Mouse (Mus musculus) cortical plate, adult 2 months (tissue): ENCODE data around the gene Atl3. TPM values are rescaled to one million over a fixed set of nuclear protein-coding genes. Genes with fewer than 3 reads are reported as not detected.
A peak's percentile ranks its signal among the peaks of the same experiment; 100 is the strongest.

Source experiments
- H3K27ac ChIP-seq: fragments of 200-500 bp; 2 replicates; pipeline ENCODE4 v1.5.1; 2012; ENCODE audit warnings: low read length, control low read depth, inconsistent platforms; ENCODE audit not compliant: insufficient read depth
- H3K4me1 ChIP-seq: fragments of 200-500 bp; 2 replicates; pipeline ENCODE4 v1.6.1; 2011; ENCODE audit warnings: low read length; ENCODE audit not compliant: control insufficient read depth, insufficient read depth
- H3K4me3 ChIP-seq: fragments of 200-500 bp; 2 replicates; pipeline ENCODE4 v1.5.1; 2011; ENCODE audit warnings: mild to moderate bottlenecking, low read length, control low read depth; ENCODE audit not compliant: insufficient read depth
- CTCF ChIP-seq: fragments of 200-500 bp; IDR thresholded peaks from 2 replicates; pipeline ENCODE4 v1.5.1; 2011; ENCODE audit warnings: mild to moderate bottlenecking, control low read depth, low read length; ENCODE audit not compliant: insufficient read depth; ENCODE audit errors: extremely low read depth
- POLR2A ChIP-seq: fragments of 200-500 bp; IDR thresholded peaks from 2 replicates; pipeline ENCODE4 v1.6.1; 2011; ENCODE audit warnings: mild to moderate bottlenecking, low read length, control low read depth; ENCODE audit not compliant: insufficient read depth; ENCODE audit errors: extremely low read depth
- polyA plus RNA-seq: library from polyadenylated mRNA; depleted of rRNA; stranded (reverse); fragments of >200 nt; gene quantifications from 2 replicates; pipeline ENCODE4 v1.2.3, GENCODE M21; 2012

The Atl3 gene
- polyA plus RNA-seq, 1 experiment, result 19.4 TPM

- Histone ChIP-seq H3K4me3 (no peak overlapping the region), H3K27ac (no peak overlapping the region), H3K4me1 (no peaks in the 10 kb centered on the region)
- TF ChIP-seq CTCF (no peak), POLR2A (no peak)
These were observed 29.5 kb downstream of the Atl3 start for GRCm38 (mm10) chr19:7523292-7523691.

- no peak overlapping the region for H3K27ac ChIP-seq
- no peak overlapping the region for H3K4me3 ChIP-seq
- TF ChIP-seq CTCF, result no peak
- no peak for TF ChIP-seq POLR2A
- H3K4me1 ChIP-seq, result no peaks in the 10 kb centered on the region
These were observed 29.9 kb downstream of the Atl3 start for GRCm38 (mm10) chr19:7523781-7524180.

- TF ChIP-seq POLR2A (no peak), CTCF (no peak)
- Histone ChIP-seq H3K27ac (no peak overlapping the region), H3K4me1 (peaks cover 1% of the 10 kb centered on the region; the same call in 1 of the 2 replicates), H3K4me3 (no peak overlapping the region)
These were observed 31.0 kb downstream of the Atl3 start for GRCm38 (mm10) chr19:7524879-7525278.

- TF ChIP-seq POLR2A, result no peak
- peak; percentile 75; the same call in 1 of the 2 replicates for TF ChIP-seq CTCF
- no peak overlapping the region for H3K4me3 ChIP-seq
- H3K4me1 ChIP-seq, result peaks cover 1% of the 10 kb centered on the region; the same call in 1 of the 2 replicates
- H3K27ac ChIP-seq, result no peak overlapping the region
These were observed 35.0 kb downstream of the Atl3 start for GRCm38 (mm10) chr19:7528639-7529428.

GRCm38 (mm10) chr19:7531906-7532305 is 38.1 kb downstream of the Atl3 start:
- H3K4me1 ChIP-seq, result peaks cover 1% of the 10 kb centered on the region; the same call in 1 of the 2 replicates
- H3K27ac ChIP-seq, result peak overlapping the region; percentile 54
- no peak overlapping the region; the same call in 1 of the 2 replicates for H3K4me3 ChIP-seq
- no peak for TF ChIP-seq POLR2A
- no peak for TF ChIP-seq CTCF

- TF ChIP-seq CTCF, result no peak
- no peak for TF ChIP-seq POLR2A
- H3K4me3 ChIP-seq, result no peak overlapping the region
These were observed 40.1 kb downstream of the Atl3 start for GRCm38 (mm10) chr19:7533891-7534290.

GRCm38 (mm10) chr19:7548924-7549323 is 55.1 kb downstream of the Atl3 start:
- Histone ChIP-seq H3K4me3 (no peak overlapping the region), H3K27ac (no peak overlapping the region), H3K4me1 (no peaks in the 10 kb centered on the region)
- TF ChIP-seq POLR2A, result no peak
- no peak for TF ChIP-seq CTCF

More at GRCm38 (mm10) chr19:7533891-7534290, 40.1 kb downstream of the Atl3 start:
- Histone ChIP-seq H3K4me1 (peaks cover 1% of the 10 kb centered on the region; the same call in 1 of the 2 replicates), H3K27ac (peak overlapping the region; percentile 17; the same call in 1 of the 2 replicates)

GRCm38 (mm10) chr19:7551550-7552300 is 57.9 kb downstream of the Atl3 start:
- Histone ChIP-seq H3K27ac (no peak overlapping the region), H3K4me1 (no peaks in the 10 kb centered on the region), H3K4me3 (no peak overlapping the region)
- no peak for TF ChIP-seq CTCF
- TF ChIP-seq POLR2A, result no peak

GRCm38 (mm10) chr19:7552301-7552673 is 58.4 kb downstream of the Atl3 start:
- H3K4me1 ChIP-seq, result no peaks in the 10 kb centered on the region
- H3K27ac ChIP-seq, result no peak overlapping the region
- H3K4me3 ChIP-seq, result no peak overlapping the region
- TF ChIP-seq POLR2A (no peak), CTCF (no peak)

GRCm38 (mm10) chr19:7553441-7553840 is 59.6 kb downstream of the Atl3 start:
- H3K27ac ChIP-seq, result no peak overlapping the region
- H3K4me1 ChIP-seq, result no peaks in the 10 kb centered on the region
- no peak overlapping the region for H3K4me3 ChIP-seq
- TF ChIP-seq CTCF (no peak), POLR2A (no peak)
